Mouse (Mus musculus): ENCODE data around the gene Tmem203.

Gene Tmem203

GRCm38 (mm10) chr2:25231038-25231437 is 24.2 kb upstream of the Tmem203 start:
- in situ Hi-C loops (cut with MboI; ENCODE audit: unreplicated experiment in 2 of 2): no loop called here

DNA sequence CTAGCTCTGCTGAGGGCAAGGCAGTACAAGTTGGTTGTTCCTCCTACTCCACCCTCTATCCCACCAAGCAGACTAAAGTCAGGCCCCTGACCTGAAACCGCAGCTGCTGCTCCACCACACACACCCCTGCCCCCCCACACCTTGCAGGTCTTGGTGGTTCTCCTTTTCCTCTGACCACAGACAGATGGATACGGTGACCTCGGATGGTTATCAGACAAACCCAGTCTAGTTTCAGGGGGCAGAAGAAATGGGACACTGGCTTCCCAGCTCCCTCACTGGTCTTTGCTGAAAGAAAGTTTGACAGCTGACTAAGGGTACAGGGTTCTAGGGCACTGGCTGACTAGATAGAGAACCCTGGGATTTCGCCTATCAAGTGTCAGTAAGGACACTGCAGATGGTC is 21.8 kb upstream of the Tmem203 start:
- in situ Hi-C loops (cut with MboI; ENCODE audit: unreplicated experiment in 2 of 2): no loop called here

DNA sequence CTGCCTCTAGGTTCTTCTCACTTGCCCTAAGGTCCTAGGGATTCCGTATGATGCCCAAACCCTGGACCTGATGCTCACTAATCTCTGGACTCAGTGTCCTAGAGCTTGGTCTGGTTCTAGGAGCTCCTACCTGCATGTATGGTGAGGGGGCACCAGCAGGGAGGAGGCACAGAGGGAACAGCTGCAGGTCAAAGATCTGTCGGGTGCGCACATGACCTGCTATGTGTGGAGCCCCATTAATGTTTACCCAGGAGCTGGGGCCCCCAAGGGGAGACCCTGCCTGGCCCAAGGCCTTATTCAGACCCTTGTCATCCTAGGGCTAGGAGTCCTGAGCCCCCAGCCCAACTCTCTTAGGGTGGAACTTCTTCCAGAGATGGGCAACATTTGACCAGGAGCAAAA is 21.2 kb upstream of the Tmem203 start, which contains the start of gene Slc34a3:
Gene Slc34a3, minus strand, starts transcription at position 315 of the 400 bp plus-strand sequence.
- in situ Hi-C loops (cut with MboI; ENCODE audit: unreplicated experiment in 2 of 2): no loop called here

GRCm38 (mm10) chr2:25234551-25235220 is 20.6 kb upstream of the Tmem203 start:
- in situ Hi-C loops (cut with MboI; ENCODE audit: unreplicated experiment in 2 of 2): no loop called here

DNA sequence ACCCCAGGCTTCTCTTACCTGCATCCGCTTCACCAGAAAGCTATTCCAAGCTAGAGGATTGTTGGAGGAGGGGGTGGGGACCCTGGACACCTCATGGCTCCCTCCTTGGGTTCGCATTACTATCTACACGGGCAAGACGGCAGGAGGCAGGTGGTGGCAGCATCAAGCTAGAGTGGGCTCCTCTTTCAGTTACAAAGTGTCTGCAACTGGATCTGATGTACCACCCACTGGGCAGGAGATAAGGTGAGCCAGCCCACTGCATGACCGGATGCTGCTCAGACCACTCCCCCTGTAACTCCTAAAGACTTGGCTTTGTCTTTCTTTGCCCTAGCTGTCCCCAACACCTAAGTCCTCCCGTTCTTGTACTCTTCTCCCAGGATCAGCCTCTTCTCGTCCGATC is 18.6 kb upstream of the Tmem203 start, which contains the start of gene Rnf224:
Gene Rnf224, minus strand, starts transcription at position 174 of the 400 bp plus-strand sequence.
- in situ Hi-C loops (cut with MboI; ENCODE audit: unreplicated experiment in 2 of 2): no loop called here

- in situ Hi-C loops (cut with MboI; ENCODE audit: unreplicated experiment in 2 of 2): no loop called here
Observed at GRCm38 (mm10) chr2:25237522-25237921, 17.7 kb upstream of the Tmem203 start.

DNA sequence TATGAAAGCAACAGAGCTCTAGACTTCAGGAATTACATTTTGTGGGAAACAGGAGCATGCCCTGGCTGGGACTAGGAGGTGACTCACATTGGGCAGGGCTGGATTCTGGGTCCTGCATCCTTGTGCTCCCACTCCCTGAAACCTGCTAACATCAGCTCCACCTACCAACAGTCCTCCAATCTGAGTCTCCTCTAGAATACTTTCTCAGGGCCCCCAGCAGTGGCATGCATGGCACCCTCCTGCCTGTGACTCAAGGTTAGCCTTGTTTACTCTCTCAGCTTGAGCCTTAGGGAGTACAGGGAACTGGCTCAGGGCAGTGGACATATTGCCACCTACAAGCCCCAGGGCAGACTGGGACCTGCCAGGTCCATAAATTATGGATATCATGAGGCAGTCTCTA is 17.1 kb upstream of the Tmem203 start:
- in situ Hi-C loops (cut with MboI; ENCODE audit: unreplicated experiment in 2 of 2): no loop called here

- in situ Hi-C loops (cut with MboI; ENCODE audit: unreplicated experiment in 2 of 2): no loop called here
Observed at GRCm38 (mm10) chr2:25239766-25240165, 15.5 kb upstream of the Tmem203 start.

DNA sequence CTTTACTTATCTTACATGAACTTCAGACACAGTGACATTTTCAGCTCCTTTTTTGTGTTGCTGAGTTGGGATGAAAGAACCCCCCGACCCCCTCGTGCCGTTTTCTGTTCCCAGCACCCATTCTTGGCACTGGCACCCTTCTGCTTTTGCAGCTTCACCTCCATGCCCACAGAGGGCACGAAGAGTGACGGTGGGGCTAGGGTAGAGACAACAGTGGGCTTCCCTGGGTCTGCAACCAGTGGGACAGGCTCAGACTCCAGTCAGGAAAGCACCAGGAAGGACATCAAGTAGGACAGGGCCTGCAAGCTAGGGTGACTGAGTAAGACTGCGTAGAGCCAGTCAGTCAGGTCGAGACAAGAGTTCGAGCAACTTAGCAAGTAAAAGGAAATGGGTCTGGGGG is 14.9 kb upstream of the Tmem203 start:
- in situ Hi-C loops (cut with MboI; ENCODE audit: unreplicated experiment in 2 of 2): no loop called here

- in situ Hi-C loops (cut with MboI; ENCODE audit: unreplicated experiment in 2 of 2): no loop called here
Observed at GRCm38 (mm10) chr2:25240723-25241437, 14.4 kb upstream of the Tmem203 start.

DNA sequence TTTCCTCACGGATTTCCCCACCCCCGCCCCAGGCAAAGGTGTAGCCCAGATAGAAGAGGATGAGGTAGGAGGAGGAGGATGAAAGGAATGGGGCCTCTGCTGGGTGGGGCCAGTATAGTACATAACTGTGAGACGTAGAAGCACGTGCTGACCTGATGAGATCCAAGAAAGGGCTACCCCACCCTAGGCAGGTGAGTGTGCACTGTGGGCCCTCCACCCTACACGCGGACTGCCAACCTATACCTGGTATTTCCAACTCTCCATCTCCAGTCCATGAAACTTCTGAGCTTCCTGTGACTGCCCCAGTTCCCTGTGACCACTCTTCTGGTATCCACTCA is 13.8 kb upstream of the Tmem203 start:
- in situ Hi-C loops (cut with MboI; ENCODE audit: unreplicated experiment in 2 of 2): no loop called here

DNA sequence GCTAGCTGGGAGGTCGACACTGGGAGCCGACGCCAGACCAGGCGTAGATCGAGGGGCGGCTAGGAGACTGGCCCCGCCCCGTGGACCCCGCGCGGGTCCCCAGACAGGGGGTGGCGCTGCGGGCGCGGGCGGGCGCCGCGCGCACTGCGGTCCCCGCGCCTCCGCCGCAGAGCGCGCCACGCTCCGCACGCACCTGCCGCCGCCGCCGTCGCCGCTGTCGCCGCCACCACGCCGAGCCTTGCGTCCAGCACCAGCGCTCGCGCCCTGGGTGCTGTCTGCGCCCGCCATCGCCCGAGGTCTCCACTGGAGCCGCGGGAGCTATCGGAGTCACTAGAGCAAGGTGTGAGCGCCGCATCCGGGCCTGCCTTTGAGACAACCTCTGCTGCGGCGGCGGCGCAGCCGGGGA is 13.1 kb upstream of the Tmem203 start, which contains the start of the genes Rnf208 and Cysrt1:
Gene Rnf208, plus strand, starts transcription at position 155 of the 406 bp plus-strand sequence.
Gene Cysrt1, minus strand, starts transcription at position 352 of the 406 bp plus-strand sequence.
- in situ Hi-C loops (cut with MboI; ENCODE audit: unreplicated experiment in 2 of 2): no loop called here

DNA sequence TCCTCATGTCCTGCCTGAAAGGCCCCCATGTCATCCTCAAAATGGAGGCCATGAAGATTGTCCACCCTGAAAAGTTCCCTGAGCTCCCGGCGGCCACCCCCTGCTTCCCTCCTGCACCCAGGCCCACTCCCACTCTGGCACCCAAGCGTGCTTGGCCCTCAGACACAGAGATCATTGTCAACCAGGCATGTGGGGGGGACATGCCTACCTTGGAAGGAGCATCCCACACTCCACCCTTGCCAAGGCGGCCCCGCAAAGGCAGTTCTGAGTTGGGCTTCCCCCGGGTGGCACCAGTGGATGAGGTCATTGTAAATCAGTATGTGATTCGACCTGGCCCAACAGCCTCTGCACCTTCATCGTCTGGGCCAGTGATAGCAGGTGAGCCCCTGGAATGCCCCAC is 11.9 kb upstream of the Tmem203 start:
- in situ Hi-C loops (cut with MboI; ENCODE audit: unreplicated experiment in 2 of 2): no loop called here

GRCm38 (mm10) chr2:25244144-25244543 is 11.1 kb upstream of the Tmem203 start:
- in situ Hi-C loops (cut with MboI; ENCODE audit: unreplicated experiment in 2 of 2): no loop called here

DNA sequence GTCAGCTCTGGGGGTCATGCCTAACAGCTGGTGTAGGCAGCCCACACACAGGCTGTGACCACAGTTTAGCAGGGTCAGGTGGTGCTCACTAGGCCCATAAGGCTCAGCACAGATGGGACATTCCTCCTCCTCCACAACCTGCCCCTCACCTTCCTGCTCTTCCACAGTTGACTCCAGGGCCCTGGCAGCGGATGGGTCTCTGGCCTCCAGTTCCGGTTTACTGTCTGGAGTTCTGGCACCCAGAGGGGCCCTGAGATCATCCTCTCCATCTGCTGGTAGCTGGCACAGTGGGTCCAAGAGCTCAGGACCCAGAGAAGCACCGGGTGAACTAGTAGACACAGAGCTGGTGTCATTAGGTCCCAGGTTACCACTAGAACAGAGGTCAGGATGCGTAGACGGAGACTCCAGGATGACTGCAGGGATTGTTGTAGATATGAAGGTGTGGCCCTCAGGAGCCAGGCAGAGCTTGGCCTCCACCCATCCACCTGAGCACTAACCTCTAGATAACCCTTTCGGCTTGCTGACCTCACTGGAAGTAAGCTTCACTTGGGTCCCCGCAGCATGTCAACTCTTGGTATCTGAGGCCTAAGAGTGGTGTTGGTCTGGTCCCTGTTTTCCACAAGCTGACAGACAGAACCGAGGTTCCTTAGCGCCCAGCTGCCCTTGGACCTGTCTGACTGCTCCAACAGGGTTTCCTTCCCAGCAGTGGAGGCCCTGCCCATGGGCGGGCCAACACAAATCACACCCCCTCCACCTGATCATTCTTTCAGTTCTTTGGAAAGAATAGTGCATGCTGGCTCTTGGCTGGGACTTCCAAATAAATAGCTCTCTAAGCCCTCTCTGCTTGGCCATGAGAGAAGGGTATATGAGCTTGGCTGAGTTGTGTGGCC is 8.8 kb upstream of the Tmem203 start, which contains the start of gene AL732309.1:
Gene AL732309.1, minus strand, starts transcription at position 681 of the 890 bp plus-strand sequence.
- in situ Hi-C loops (cut with MboI; ENCODE audit: unreplicated experiment in 2 of 2): no loop called here

DNA sequence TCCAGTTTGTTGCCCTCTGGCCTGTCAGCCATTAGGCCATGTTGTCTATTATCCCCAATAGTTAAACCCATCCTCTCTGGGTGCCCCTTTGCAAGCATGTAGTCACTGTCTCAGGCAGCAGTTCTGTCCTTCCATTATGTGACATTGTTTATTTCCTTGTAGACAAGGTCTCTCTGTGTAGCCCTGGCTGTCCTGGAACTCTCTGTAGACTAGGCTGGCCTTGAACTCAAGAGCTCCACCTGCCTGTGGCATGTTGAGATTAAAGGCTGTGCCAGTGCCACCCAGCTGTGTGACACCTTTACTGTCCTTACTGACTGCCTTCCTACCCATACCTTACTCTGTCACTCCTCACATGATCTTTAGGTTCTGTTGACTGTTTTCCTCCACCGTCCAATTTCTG is 2.9 kb upstream of the Tmem203 start:
- in situ Hi-C loops (cut with MboI; ENCODE audit: unreplicated experiment in 2 of 2): loop anchor here (5.0 to 25.0 kb wide), 4 partner anchors 58 to 1660 kb away; partner anchors contain the start of genes Med22 (in 1 of the 2), Noxa1 (in 1 of the 2), Rpl7a (in 1 of the 2) and Surf1 (in 1 of the 2)

- in situ Hi-C loops (cut with MboI; ENCODE audit: unreplicated experiment in 2 of 2): loop anchor here (5.0 to 25.0 kb wide), 4 partner anchors 62 to 1656 kb away; partner anchors contain the start of genes Med22 (in 1 of the 2), Noxa1 (in 1 of the 2), Rpl7a (in 1 of the 2) and Surf1 (in 1 of the 2)
Observed at GRCm38 (mm10) chr2:25256443-25257109, 1.3 kb downstream of the Tmem203 start.

DNA sequence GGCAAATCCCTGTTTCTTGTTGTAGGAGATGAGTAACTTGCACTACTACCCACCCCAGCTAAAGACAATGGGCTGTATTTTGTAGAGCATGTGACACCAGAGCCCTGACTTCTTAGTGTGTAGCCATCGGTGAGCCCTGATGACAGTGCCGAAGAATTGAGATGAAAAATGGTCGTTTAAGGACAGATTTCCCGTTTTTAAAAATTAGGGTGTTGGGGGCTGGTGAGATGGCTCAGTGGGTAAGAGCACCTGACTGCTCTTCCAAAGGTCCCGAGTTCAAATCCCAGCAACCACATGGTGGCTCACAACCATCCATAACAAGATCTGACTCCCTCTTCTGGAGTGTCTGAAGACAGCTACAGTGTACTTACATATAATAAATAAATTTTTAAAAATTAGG is 2.0 kb downstream of the Tmem203 start:
- in situ Hi-C loops (cut with MboI; ENCODE audit: unreplicated experiment in 2 of 2): loop anchor here (5.0 to 25.0 kb wide), 4 partner anchors 62 to 1655 kb away; partner anchors contain the start of genes Med22 (in 1 of the 2), Noxa1 (in 1 of the 2), Rpl7a (in 1 of the 2) and Surf1 (in 1 of the 2)

GRCm38 (mm10) chr2:25258887-25259286 is 3.6 kb downstream of the Tmem203 start:
- in situ Hi-C loops (cut with MboI; ENCODE audit: unreplicated experiment in 2 of 2): loop anchor here (5.0 to 25.0 kb wide), 4 partner anchors 64 to 1653 kb away; partner anchors contain the start of genes Med22 (in 1 of the 2), Noxa1 (in 1 of the 2), Rpl7a (in 1 of the 2) and Surf1 (in 1 of the 2)
